Mouse (Mus musculus): ENCODE data around the gene Rslcan18. TPM values are rescaled to one million over a fixed set of nuclear protein-coding genes. Genes with fewer than 3 reads are reported as not detected.
A peak's percentile ranks its signal among the peaks of the same experiment; 100 is the strongest.
"Not testable (repeated sequence)": the region's sequence is repeated elsewhere in the genome, so short reads cannot be mapped to it uniquely, and the experiment has no call there.

Rslcan18 gene
- total RNA-seq (2014; rRNA removed; ENCODE audit: low replicate concordance): 0.15 TPM in 1 of 2 replicates, not detected in the other
- 0.16 and 0.22 TPM in 2 replicates for polyA plus RNA-seq (2015; fragmentation: Nextera tagmentation; extraction: Ambion mirVana)

DNA sequence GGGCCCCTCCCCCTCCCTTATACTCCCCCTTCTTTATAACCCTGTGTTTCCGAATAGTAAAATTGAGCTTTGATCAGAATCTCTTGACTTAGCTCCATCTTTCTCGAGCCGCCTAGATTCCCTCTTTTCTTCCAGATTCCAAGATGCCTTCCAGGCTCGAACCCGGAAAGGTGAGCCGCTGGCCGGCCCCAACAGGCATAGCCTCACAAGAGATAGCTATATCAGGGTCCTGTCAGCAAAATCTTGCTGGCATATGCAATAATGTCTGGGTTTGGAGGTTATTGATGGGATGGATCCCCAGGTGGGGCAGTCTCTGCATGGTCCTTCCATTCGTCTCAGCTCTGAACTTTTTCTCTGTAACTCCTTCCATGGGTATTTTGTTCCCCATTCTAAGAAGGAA is at the start of gene Rslcan18:
TSS of gene Rslcan18 (minus strand) at position 101 of the 400 bp plus-strand sequence.
- H3K4me3 ChIP-seq (ENCODE audit: low read depth, low read length); H3K4me1 ChIP-seq (ENCODE audit: control insufficient read depth, insufficient read depth); H3K27me3 ChIP-seq (ENCODE audit: control insufficient read depth, insufficient read depth, low read length); H3K9me3 ChIP-seq (replicated peaks; ENCODE audit: control insufficient read depth, low read length); DNase-seq (ENCODE audit: low spot score); H3K27ac ChIP-seq (ENCODE audit: low read depth); H3K36me3 ChIP-seq (replicated peaks; ENCODE audit: control insufficient read depth, insufficient read depth, low read length); H3K9ac ChIP-seq (replicated peaks; ENCODE audit: low read depth, low read length); H3K4me2 ChIP-seq (ENCODE audit: low read depth, low read length); ATAC-seq (ENCODE audit: insufficient read depth, low read depth): not testable (repeated sequence)
- WGBS: 79% methylated on average over 8 of the region's 8 CpGs

DNA sequence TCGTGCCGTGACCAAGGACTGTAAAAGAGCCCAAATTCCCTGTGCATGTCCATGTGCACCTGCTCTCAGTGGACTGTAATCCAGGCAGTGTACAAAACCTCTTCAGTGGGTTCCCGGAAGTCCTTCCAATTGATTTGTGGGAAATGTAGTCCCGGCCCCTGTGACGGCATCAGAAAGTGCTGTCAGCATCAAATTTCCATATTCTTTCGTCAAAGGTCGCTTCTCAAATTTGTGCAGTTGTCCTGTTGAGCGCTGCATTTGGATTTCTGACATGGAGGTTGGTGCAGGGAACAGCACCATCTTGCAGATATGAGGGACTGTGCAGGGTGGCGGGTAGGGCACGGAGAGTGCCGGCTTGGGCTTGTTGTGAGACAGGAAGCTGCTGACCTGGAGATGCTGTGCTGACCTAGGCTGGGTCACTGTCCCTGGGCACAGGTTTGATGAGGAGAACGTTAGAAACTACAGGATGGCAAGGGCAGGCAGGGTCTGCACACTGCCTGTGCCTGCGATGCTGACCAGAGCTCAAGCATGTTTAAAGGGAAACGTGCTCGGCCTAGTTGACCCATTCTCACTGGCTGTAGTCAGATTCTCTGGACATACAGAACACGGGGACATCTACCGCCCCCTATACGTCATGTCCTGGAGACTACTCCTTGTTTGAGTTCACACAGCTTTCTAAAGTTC is 12.1 kb upstream of the Rslcan18 start:
- Histone ChIP-seq H3K9me3 (replicated peaks; ENCODE audit: control insufficient read depth, low read length) (no peaks in the 10 kb centered on the region), H3K36me3 (replicated peaks; ENCODE audit: control insufficient read depth, insufficient read depth, low read length) (no peaks in the 10 kb centered on the region), H3K4me3 (ENCODE audit: low read depth, low read length) (peak overlapping the region; percentile 80), H3K27me3 (ENCODE audit: control insufficient read depth, insufficient read depth, low read length) (no peaks in the 10 kb centered on the region), H3K27ac (ENCODE audit: low read depth) (peak overlapping the region; percentile 75), H3K4me2 (ENCODE audit: low read depth, low read length) (peak overlapping the region; percentile 70), H3K4me1 (ENCODE audit: control insufficient read depth, insufficient read depth) (peaks cover 5% of the 10 kb centered on the region; the same call in 1 of the 2 replicates), H3K9ac (replicated peaks; ENCODE audit: low read depth, low read length) (peak overlapping the region; percentile 68)
- DNase-seq (ENCODE audit: low spot score) (peak; percentile 89), ATAC-seq (ENCODE audit: insufficient read depth, low read depth) (peak; percentile 95)
- TF ChIP-seq CTCF (IDR thresholded peaks at IDR 0.05; ENCODE audit: low read depth) (no peak), EP300 (IDR thresholded peaks at IDR 0.05; ENCODE audit: low read depth) (no peak)
- WGBS: 1% methylated on average over 18 of the region's 18 CpGs

DNA sequence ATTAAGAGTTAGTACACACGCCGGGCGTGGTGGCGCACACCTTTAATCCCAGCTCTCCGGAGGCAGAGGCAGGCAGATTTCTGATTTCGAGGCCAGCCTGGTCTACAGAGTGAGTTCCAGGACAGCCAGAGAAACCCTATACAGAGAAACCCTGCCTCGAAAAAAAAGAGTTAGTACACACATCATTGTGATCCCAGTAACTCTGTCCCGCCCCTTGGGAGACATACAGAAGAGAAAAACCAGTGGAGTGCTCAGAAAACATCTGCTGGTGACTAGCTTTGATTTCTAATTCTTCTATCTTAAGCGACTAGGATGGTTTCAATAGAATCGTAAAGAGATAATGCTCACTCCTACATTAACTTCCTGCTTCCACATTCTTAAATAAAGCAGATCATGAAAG is 11.4 kb upstream of the Rslcan18 start:
- not testable (repeated sequence) for H3K9ac ChIP-seq (replicated peaks; ENCODE audit: low read depth, low read length); H3K27me3 ChIP-seq (ENCODE audit: control insufficient read depth, insufficient read depth, low read length); ATAC-seq (ENCODE audit: insufficient read depth, low read depth); H3K9me3 ChIP-seq (replicated peaks; ENCODE audit: control insufficient read depth, low read length); DNase-seq (ENCODE audit: low spot score); H3K27ac ChIP-seq (ENCODE audit: low read depth); H3K4me1 ChIP-seq (ENCODE audit: control insufficient read depth, insufficient read depth); H3K36me3 ChIP-seq (replicated peaks; ENCODE audit: control insufficient read depth, insufficient read depth, low read length)
- H3K4me2 ChIP-seq (ENCODE audit: low read depth, low read length): peak overlapping the region; percentile 70
- H3K4me3 ChIP-seq (ENCODE audit: low read depth, low read length): peak overlapping the region; percentile 80; the same call in 1 of the 2 replicates
- WGBS: 71% methylated on average over 10 of the region's 10 CpGs

- Histone ChIP-seq H3K27ac (ENCODE audit: low read depth) (no peak overlapping the region), H3K9me3 (replicated peaks; ENCODE audit: control insufficient read depth, low read length) (no peaks in the 10 kb centered on the region), H3K4me1 (ENCODE audit: control insufficient read depth, insufficient read depth) (peaks cover 5% of the 10 kb centered on the region; the same call in 1 of the 2 replicates), H3K27me3 (ENCODE audit: control insufficient read depth, insufficient read depth, low read length) (no peaks in the 10 kb centered on the region), H3K4me3 (ENCODE audit: low read depth, low read length) (no peak overlapping the region), H3K36me3 (replicated peaks; ENCODE audit: control insufficient read depth, insufficient read depth, low read length) (no peaks in the 10 kb centered on the region), H3K4me2 (ENCODE audit: low read depth, low read length) (no peak overlapping the region), H3K9ac (replicated peaks; ENCODE audit: low read depth, low read length) (no peak overlapping the region)
- 83% methylated on average over 1 of the region's 1 CpGs for WGBS
- no peak for DNase-seq (ENCODE audit: low spot score)
- no peak for TF ChIP-seq EP300 (IDR thresholded peaks at IDR 0.05; ENCODE audit: low read depth)
- no peak for TF ChIP-seq CTCF (IDR thresholded peaks at IDR 0.05; ENCODE audit: low read depth)
- no peak for ATAC-seq (ENCODE audit: insufficient read depth, low read depth)
These were observed 8.4 kb upstream of the Rslcan18 start for GRCm38 (mm10) chr13:67124460-67124859.

GRCm38 (mm10) chr13:67121360-67121759 is 5.3 kb upstream of the Rslcan18 start, which contains the start of gene Zfp759:
Gene Zfp759, plus strand, starts transcription at chr13:67121660.
- not testable (repeated sequence) for DNase-seq (ENCODE audit: low spot score); H3K4me2 ChIP-seq (ENCODE audit: low read depth, low read length); H3K4me1 ChIP-seq (ENCODE audit: control insufficient read depth, insufficient read depth); H3K9ac ChIP-seq (replicated peaks; ENCODE audit: low read depth, low read length); H3K36me3 ChIP-seq (replicated peaks; ENCODE audit: control insufficient read depth, insufficient read depth, low read length); H3K9me3 ChIP-seq (replicated peaks; ENCODE audit: control insufficient read depth, low read length); H3K27ac ChIP-seq (ENCODE audit: low read depth); ATAC-seq (ENCODE audit: insufficient read depth, low read depth); H3K27me3 ChIP-seq (ENCODE audit: control insufficient read depth, insufficient read depth, low read length); H3K4me3 ChIP-seq (ENCODE audit: low read depth, low read length)

- H3K4me1 ChIP-seq (ENCODE audit: control insufficient read depth, insufficient read depth): peaks cover 3% of the 10 kb centered on the region; the same call in 1 of the 2 replicates
- H3K36me3 ChIP-seq (replicated peaks; ENCODE audit: control insufficient read depth, insufficient read depth, low read length): no peaks in the 10 kb centered on the region
- no peak overlapping the region for H3K4me3 ChIP-seq (ENCODE audit: low read depth, low read length)
- no peaks in the 10 kb centered on the region for H3K27me3 ChIP-seq (ENCODE audit: control insufficient read depth, insufficient read depth, low read length)
- WGBS: 71% methylated on average over 2 of the region's 2 CpGs
- H3K4me2 ChIP-seq (ENCODE audit: low read depth, low read length): no peak overlapping the region
- H3K9me3 ChIP-seq (replicated peaks; ENCODE audit: control insufficient read depth, low read length): no peaks in the 10 kb centered on the region
- TF ChIP-seq CTCF (IDR thresholded peaks at IDR 0.05; ENCODE audit: low read depth) (no peak), EP300 (IDR thresholded peaks at IDR 0.05; ENCODE audit: low read depth) (no peak)
- H3K27ac ChIP-seq (ENCODE audit: low read depth): no peak overlapping the region
- no peak overlapping the region for H3K9ac ChIP-seq (replicated peaks; ENCODE audit: low read depth, low read length)
- ATAC-seq (ENCODE audit: insufficient read depth, low read depth) (no peak), DNase-seq (ENCODE audit: low spot score) (no peak)
These were observed 2.8 kb downstream of the Rslcan18 start for GRCm38 (mm10) chr13:67113287-67113686.

All from heart, postnatal 0 days (tissue).